Mouse (Mus musculus) adrenal gland (tissue): Measurements from ENCODE around the gene Pdxp.
"Not testable (repeated sequence)": the region's sequence is repeated elsewhere in the genome, so short reads cannot be mapped to it uniquely, and the experiment has no call there.

ENCODE experiments used
- intact Hi-C: fragments of 180-260 bp; cut with DNase I; formaldehyde crosslinking; loops from one replicate; pipeline ENCODE4 v1.15.1; 2025
- long read RNA-seq, 2 experiments: library from polyadenylated mRNA; unstranded; transcript quantifications; one replicate each; pipeline ENCODE4 v2.0.0; 2020; ENCODE audit warnings: borderline replicate concordance in 1 of 2; ENCODE audit not compliant: insufficient replicate concordance in 1 of 2

Pdxp gene
- long read RNA-seq, experiment 1, transcript Pdxp-201 (2 exons, 2,001 nt) = major isoform, 10 of 12 reads
- long read RNA-seq, experiment 1, partial matches to known transcripts = 2 of 12 reads
- long read RNA-seq, experiment 1, other reads (novel, unspliced or antisense) = 0 of 12 reads
- long read RNA-seq, experiment 2, transcript Pdxp-201 (2 exons, 2,001 nt) = major isoform, 11 of 12 reads
- long read RNA-seq, experiment 2, partial matches to known transcripts = 1 of 12 reads
- long read RNA-seq, experiment 2, other reads (novel, unspliced or antisense) = 0 of 12 reads

GRCm38 (mm10) chr15:78913632-78914090, at the start of gene Pdxp:
Gene Pdxp (plus strand): TSS chr15:78913919.
- intact Hi-C loops = loop anchor here (2.0 kb wide), 1 partner anchor 17 kb away; no protein-coding TSS in a partner anchor

GRCm38 (mm10) chr15:78868398-78868797, 45.3 kb upstream of the Pdxp start:
- intact Hi-C loops = loop anchor here (5.0 kb wide), 1 partner anchor 41 kb away; no protein-coding TSS in a partner anchor

GRCm38 (mm10) chr15:78868826-78869233, 44.9 kb upstream of the Pdxp start:
- intact Hi-C loops = loop anchor here (5.0 kb wide), 1 partner anchor 42 kb away; no protein-coding TSS in a partner anchor

GRCm38 (mm10) chr15:78869775-78870174, 43.9 kb upstream of the Pdxp start:
- intact Hi-C loops = loop anchor here (5.0 kb wide), 1 partner anchor 42 kb away; no protein-coding TSS in a partner anchor

GRCm38 (mm10) chr15:78872021-78872608, 41.6 kb upstream of the Pdxp start:
- intact Hi-C loops = no loop called here

- intact Hi-C loops = no loop called here
These were observed 39.8 kb upstream of the Pdxp start for GRCm38 (mm10) chr15:78873803-78874435.

- intact Hi-C loops = no loop called here
These were observed 38.7 kb upstream of the Pdxp start for GRCm38 (mm10) chr15:78874989-78875388.

GRCm38 (mm10) chr15:78875537-78875936, 38.2 kb upstream of the Pdxp start:
- intact Hi-C loops = no loop called here

- intact Hi-C loops = no loop called here
These were observed 37.4 kb upstream of the Pdxp start for GRCm38 (mm10) chr15:78876258-78876696.

GRCm38 (mm10) chr15:78876991-78877809, 36.5 kb upstream of the Pdxp start, which contains the start of gene Gga1:
Gene Gga1 (plus strand): TSS chr15:78877190.
- intact Hi-C loops = no loop called here

- intact Hi-C loops = no loop called here
These were observed 35.8 kb upstream of the Pdxp start for GRCm38 (mm10) chr15:78877810-78878390.

GRCm38 (mm10) chr15:78878792-78879516, 34.8 kb upstream of the Pdxp start:
- intact Hi-C loops = not testable (repeated sequence)

- intact Hi-C loops = no loop called here
These were observed 33.3 kb upstream of the Pdxp start for GRCm38 (mm10) chr15:78880432-78880831.

GRCm38 (mm10) chr15:78881828-78882227, 31.9 kb upstream of the Pdxp start:
- intact Hi-C loops = no loop called here

GRCm38 (mm10) chr15:78889401-78889853, 24.3 kb upstream of the Pdxp start:
- intact Hi-C loops = no loop called here

GRCm38 (mm10) chr15:78892440-78892839, 21.3 kb upstream of the Pdxp start:
- intact Hi-C loops = no loop called here

GRCm38 (mm10) chr15:78894726-78895125, 19.0 kb upstream of the Pdxp start:
- intact Hi-C loops = no loop called here

GRCm38 (mm10) chr15:78895741-78896140, 18.0 kb upstream of the Pdxp start:
- intact Hi-C loops = no loop called here

GRCm38 (mm10) chr15:78896149-78896548, 17.6 kb upstream of the Pdxp start:
- intact Hi-C loops = no loop called here

- intact Hi-C loops = no loop called here
These were observed 16.2 kb upstream of the Pdxp start for GRCm38 (mm10) chr15:78897488-78897887.
